Mouse (Mus musculus) v-Abl transformed pro-B cells (cell line): ENCODE data around the gene Tnpo1.

Source experiments
- in situ Hi-C, 2 experiments: fragments of 400-800 bp; cut with MboI; formaldehyde crosslinking; loops; one replicate each; pipeline ENCODE4 v1.15.1; 2025; ENCODE audit not compliant: unreplicated experiment in 2 of 2

The Tnpo1 gene

GRCm38 (mm10) chr13:98926213-98926957 is at the start of gene Tnpo1:
Gene Tnpo1 (minus strand): TSS chr13:98926384.
- in situ Hi-C loops: no loop called here

GRCm38 (mm10) chr13:98972090-98972489 is 45.9 kb upstream of the Tnpo1 start:
- in situ Hi-C loops: no loop called here

- in situ Hi-C loops: no loop called here
These were observed 45.5 kb upstream of the Tnpo1 start for GRCm38 (mm10) chr13:98971641-98972040.

GRCm38 (mm10) chr13:98968517-98968916 is 42.3 kb upstream of the Tnpo1 start:
- in situ Hi-C loops: no loop called here

GRCm38 (mm10) chr13:98967942-98968341 is 41.8 kb upstream of the Tnpo1 start:
- in situ Hi-C loops: no loop called here

- in situ Hi-C loops: no loop called here
These were observed 40.4 kb upstream of the Tnpo1 start for GRCm38 (mm10) chr13:98966583-98966982.

- in situ Hi-C loops: no loop called here
These were observed 37.4 kb upstream of the Tnpo1 start for GRCm38 (mm10) chr13:98963612-98964011.

- in situ Hi-C loops: no loop called here
These were observed 32.0 kb upstream of the Tnpo1 start for GRCm38 (mm10) chr13:98958177-98958576.

GRCm38 (mm10) chr13:98956209-98956608 is 30.0 kb upstream of the Tnpo1 start:
- in situ Hi-C loops: no loop called here

- in situ Hi-C loops: no loop called here
These were observed 29.5 kb upstream of the Tnpo1 start for GRCm38 (mm10) chr13:98955676-98956075.

GRCm38 (mm10) chr13:98955226-98955625 is 29.0 kb upstream of the Tnpo1 start:
- in situ Hi-C loops: no loop called here

- in situ Hi-C loops: no loop called here
These were observed 27.6 kb upstream of the Tnpo1 start for GRCm38 (mm10) chr13:98953830-98954229.

GRCm38 (mm10) chr13:98951951-98952350 is 25.8 kb upstream of the Tnpo1 start:
- in situ Hi-C loops: no loop called here

- in situ Hi-C loops: loop anchor here (10.0 kb wide), 2 partner anchors 53 to 147 kb away; no protein-coding TSS in a partner anchor
These were observed 22.0 kb upstream of the Tnpo1 start for GRCm38 (mm10) chr13:98948146-98948545.

- in situ Hi-C loops: loop anchor here (10.0 kb wide), 2 partner anchors 52 to 148 kb away; no protein-coding TSS in a partner anchor
These were observed 20.2 kb upstream of the Tnpo1 start for GRCm38 (mm10) chr13:98946434-98946833.

GRCm38 (mm10) chr13:98945908-98946307 is 19.7 kb upstream of the Tnpo1 start:
- in situ Hi-C loops: loop anchor here (10.0 kb wide), 2 partner anchors 51 to 149 kb away; no protein-coding TSS in a partner anchor

GRCm38 (mm10) chr13:98945381-98945780 is 19.2 kb upstream of the Tnpo1 start:
- in situ Hi-C loops: loop anchor here (10.0 kb wide), 2 partner anchors 51 to 149 kb away; no protein-coding TSS in a partner anchor

GRCm38 (mm10) chr13:98944620-98945081 is 18.5 kb upstream of the Tnpo1 start:
- in situ Hi-C loops: loop anchor here (10.0 kb wide), 2 partner anchors 50 to 150 kb away; no protein-coding TSS in a partner anchor

GRCm38 (mm10) chr13:98942360-98942759 is 16.2 kb upstream of the Tnpo1 start:
- in situ Hi-C loops: loop anchor here (10.0 kb wide), 2 partner anchors 48 to 152 kb away; no protein-coding TSS in a partner anchor

GRCm38 (mm10) chr13:98941829-98942343 is 15.7 kb upstream of the Tnpo1 start:
- in situ Hi-C loops: loop anchor here (10.0 kb wide), 2 partner anchors 47 to 153 kb away; no protein-coding TSS in a partner anchor

GRCm38 (mm10) chr13:98937108-98937507 is 10.9 kb upstream of the Tnpo1 start:
- in situ Hi-C loops: no loop called here

GRCm38 (mm10) chr13:98928908-98929307 is 2.7 kb upstream of the Tnpo1 start:
- in situ Hi-C loops: no loop called here
